Mouse (Mus musculus): ENCODE results near the gene 1700056E22Rik. TPM values are rescaled to one million over a fixed set of nuclear protein-coding genes. Genes with fewer than 3 reads are reported as not detected.

1700056E22Rik gene
- polyA plus RNA-seq, 1 experiment from 2014 or later = 1.5 TPM

- Histone ChIP-seq H3K27ac (peak overlapping the region; percentile 96), H3K27me3 (replicated peaks) (no peaks in the 10 kb centered on the region), H3K4me1 (peaks cover 8% of the 10 kb centered on the region), H3K4me3 (replicated peaks) (peak overlapping the region; percentile 75), H3K9ac (peak overlapping the region; percentile 81), H3K4me2 (peak overlapping the region; percentile 92), H3K36me3 (no peaks in the 10 kb centered on the region), H3K9me3 (no peaks in the 10 kb centered on the region)
- WGBS = under 1% methylated on average over 62 of the region's 63 CpGs
- peak; percentile 77 for ATAC-seq (ENCODE audit: insufficient read depth, low FRiP score, low read depth)
Observed at GRCm38 (mm10) chr1:184033390-184034010, 601 bp downstream of the 1700056E22Rik start.

GRCm38 (mm10) chr1:184032682-184033389 lies 1.3 kb downstream of the 1700056E22Rik start:
- Histone ChIP-seq H3K4me2 (peak overlapping the region; percentile 92), H3K27me3 (replicated peaks) (no peaks in the 10 kb centered on the region), H3K36me3 (no peaks in the 10 kb centered on the region), H3K9ac (peak overlapping the region; percentile 81), H3K4me1 (peaks cover 8% of the 10 kb centered on the region), H3K4me3 (replicated peaks) (peak overlapping the region; percentile 75), H3K27ac (peak overlapping the region; percentile 96), H3K9me3 (no peaks in the 10 kb centered on the region)
- ATAC-seq (ENCODE audit: insufficient read depth, low FRiP score, low read depth) = no peak
- WGBS = 28% methylated on average over 19 of the region's 19 CpGs

- no peak overlapping the region for H3K4me2 ChIP-seq
- no peak overlapping the region for H3K4me3 ChIP-seq (replicated peaks)
- H3K4me1 ChIP-seq = peaks cover 4% of the 10 kb centered on the region
- H3K36me3 ChIP-seq = no peaks in the 10 kb centered on the region
- no peak overlapping the region for H3K9ac ChIP-seq
- H3K27ac ChIP-seq = no peak overlapping the region
- no peak for ATAC-seq (ENCODE audit: insufficient read depth, low FRiP score, low read depth)
- H3K27me3 ChIP-seq (replicated peaks) = no peaks in the 10 kb centered on the region
- H3K9me3 ChIP-seq = no peaks in the 10 kb centered on the region
- 91% methylated on average over 8 of the region's 8 CpGs for WGBS
Observed at GRCm38 (mm10) chr1:184030070-184030802, 3.9 kb downstream of the 1700056E22Rik start.

GRCm38 (mm10) chr1:184027039-184027438 lies 7.1 kb downstream of the 1700056E22Rik start:
- no peaks in the 10 kb centered on the region for H3K4me1 ChIP-seq
- no peak overlapping the region for H3K27ac ChIP-seq
- ATAC-seq (ENCODE audit: insufficient read depth, low FRiP score, low read depth) = no peak
- H3K9me3 ChIP-seq = no peaks in the 10 kb centered on the region
- H3K4me2 ChIP-seq = no peak overlapping the region
- no peaks in the 10 kb centered on the region for H3K27me3 ChIP-seq (replicated peaks)
- H3K36me3 ChIP-seq = no peaks in the 10 kb centered on the region
- WGBS = 76% methylated on average over 3 of the region's 3 CpGs
- no peak overlapping the region for H3K9ac ChIP-seq
- H3K4me3 ChIP-seq (replicated peaks) = no peak overlapping the region

GRCm38 (mm10) chr1:184025079-184025478 lies 9.0 kb downstream of the 1700056E22Rik start:
- Histone ChIP-seq H3K9ac (no peak overlapping the region), H3K4me3 (replicated peaks) (no peak overlapping the region), H3K4me2 (no peak overlapping the region), H3K36me3 (no peaks in the 10 kb centered on the region), H3K9me3 (no peaks in the 10 kb centered on the region), H3K27ac (no peak overlapping the region), H3K4me1 (no peaks in the 10 kb centered on the region), H3K27me3 (replicated peaks) (no peaks in the 10 kb centered on the region)
- 81% methylated on average over 5 of the region's 5 CpGs for WGBS
- ATAC-seq (ENCODE audit: insufficient read depth, low FRiP score, low read depth) = no peak

- no peaks in the 10 kb centered on the region for H3K27me3 ChIP-seq (replicated peaks)
- no peaks in the 10 kb centered on the region for H3K4me1 ChIP-seq
- H3K27ac ChIP-seq = no peak overlapping the region
- H3K9ac ChIP-seq = no peak overlapping the region
- H3K9me3 ChIP-seq = no peaks in the 10 kb centered on the region
- WGBS = 95% methylated on average over 2 of the region's 2 CpGs
- no peak overlapping the region for H3K4me3 ChIP-seq (replicated peaks)
- no peaks in the 10 kb centered on the region for H3K36me3 ChIP-seq
- no peak overlapping the region for H3K4me2 ChIP-seq
- ATAC-seq (ENCODE audit: insufficient read depth, low FRiP score, low read depth) = no peak
Observed at GRCm38 (mm10) chr1:184024631-184025030, 9.5 kb downstream of the 1700056E22Rik start.

- Histone ChIP-seq H3K9ac (no peak overlapping the region), H3K4me2 (no peak overlapping the region), H3K27ac (no peak overlapping the region), H3K36me3 (no peaks in the 10 kb centered on the region), H3K4me1 (no peaks in the 10 kb centered on the region), H3K9me3 (no peaks in the 10 kb centered on the region), H3K4me3 (replicated peaks) (no peak overlapping the region), H3K27me3 (replicated peaks) (no peaks in the 10 kb centered on the region)
- 52% methylated on average over 2 of the region's 2 CpGs for WGBS
- no peak for ATAC-seq (ENCODE audit: insufficient read depth, low FRiP score, low read depth)
Observed at GRCm38 (mm10) chr1:184023971-184024370, 10.1 kb downstream of the 1700056E22Rik start.

- Histone ChIP-seq H3K4me2 (no peak overlapping the region), H3K9me3 (no peaks in the 10 kb centered on the region), H3K4me3 (replicated peaks) (no peak overlapping the region), H3K27me3 (replicated peaks) (no peaks in the 10 kb centered on the region), H3K9ac (no peak overlapping the region), H3K27ac (no peak overlapping the region), H3K4me1 (no peaks in the 10 kb centered on the region), H3K36me3 (no peaks in the 10 kb centered on the region)
- no peak for ATAC-seq (ENCODE audit: insufficient read depth, low FRiP score, low read depth)
- 36% methylated on average over 6 of the region's 6 CpGs for WGBS
Observed at GRCm38 (mm10) chr1:184019722-184020107, 14.4 kb downstream of the 1700056E22Rik start.

GRCm38 (mm10) chr1:184019042-184019721 lies 14.9 kb downstream of the 1700056E22Rik start:
- Histone ChIP-seq H3K27ac (no peak overlapping the region), H3K36me3 (no peaks in the 10 kb centered on the region), H3K4me3 (replicated peaks) (no peak overlapping the region), H3K4me1 (no peaks in the 10 kb centered on the region), H3K9me3 (no peaks in the 10 kb centered on the region), H3K4me2 (no peak overlapping the region), H3K27me3 (replicated peaks) (no peaks in the 10 kb centered on the region), H3K9ac (no peak overlapping the region)
- 39% methylated on average over 6 of the region's 6 CpGs for WGBS
- no peak for ATAC-seq (ENCODE audit: insufficient read depth, low FRiP score, low read depth)

GRCm38 (mm10) chr1:184017606-184018005 lies 16.5 kb downstream of the 1700056E22Rik start:
- Histone ChIP-seq H3K4me1 (no peaks in the 10 kb centered on the region), H3K27ac (no peak overlapping the region), H3K36me3 (no peaks in the 10 kb centered on the region), H3K4me2 (no peak overlapping the region), H3K9me3 (no peaks in the 10 kb centered on the region), H3K27me3 (replicated peaks) (no peaks in the 10 kb centered on the region), H3K4me3 (replicated peaks) (no peak overlapping the region), H3K9ac (no peak overlapping the region)
- no peak for ATAC-seq (ENCODE audit: insufficient read depth, low FRiP score, low read depth)
- 78% methylated on average over 2 of the region's 2 CpGs for WGBS

GRCm38 (mm10) chr1:184015995-184016730 lies 17.9 kb downstream of the 1700056E22Rik start:
- Histone ChIP-seq H3K4me1 (no peaks in the 10 kb centered on the region), H3K27ac (0 out of 2 replicates have a peak overlapping the region, but pooled peaks have one; percentile 3), H3K9me3 (no peaks in the 10 kb centered on the region), H3K27me3 (replicated peaks) (no peaks in the 10 kb centered on the region), H3K4me2 (no peak overlapping the region), H3K9ac (no peak overlapping the region), H3K4me3 (replicated peaks) (no peak overlapping the region), H3K36me3 (no peaks in the 10 kb centered on the region)
- no peak for ATAC-seq (ENCODE audit: insufficient read depth, low FRiP score, low read depth)
- WGBS = 52% methylated on average over 10 of the region's 10 CpGs
